Mouse (Mus musculus) hindbrain, embryonic 11.5 days (tissue): Measurements from ENCODE around the gene Nme4. TPM values are rescaled to one million over a fixed set of nuclear protein-coding genes. Genes with fewer than 3 reads are reported as not detected.

Source experiments
- ATAC-seq: fragments of 200-750 bp; cut with Nextera tagmentation; 2 replicates; pipeline ENCODE4 v1.8.0; 2017; ENCODE audit warnings: mild to moderate bottlenecking, moderate TSS enrichment, moderate library complexity; ENCODE audit not compliant: low FRiP score
- DNase-seq: peaks from one replicate; pipeline ENCODE4 v3.0.0-alpha.2; 2015; ENCODE audit warnings: low spot score
- H3K27ac ChIP-seq: fragments of 300-500 bp; sonication (generic); 2 replicates; pipeline ENCODE4 v1.5.1; 2014; ENCODE audit warnings: mild to moderate bottlenecking, low read depth, low read length
- H3K27me3 ChIP-seq: fragments of 300-500 bp; sonication (generic); 2 replicates; pipeline ENCODE4 v1.6.1; 2014; ENCODE audit warnings: mild to moderate bottlenecking, low read length, moderate library complexity, mixed read lengths; ENCODE audit not compliant: control insufficient read depth, insufficient read depth
- H3K36me3 ChIP-seq: fragments of 300-500 bp; sonication (generic); 2 replicates; pipeline ENCODE4 v1.6.1; 2014; ENCODE audit warnings: mild to moderate bottlenecking, low read length, moderate library complexity, mixed read lengths; ENCODE audit not compliant: control insufficient read depth, insufficient read depth
- H3K4me1 ChIP-seq: fragments of 300-500 bp; sonication (generic); replicated peaks from 2 replicates; pipeline ENCODE4 v1.6.1; 2014; ENCODE audit warnings: low read length, mixed read lengths; ENCODE audit not compliant: control insufficient read depth, insufficient read depth
- H3K4me2 ChIP-seq: fragments of 300-500 bp; sonication (generic); replicated peaks from 2 replicates; pipeline ENCODE4 v1.6.1; 2014; ENCODE audit warnings: mild to moderate bottlenecking, low read depth, low read length
- H3K4me3 ChIP-seq: fragments of 300-500 bp; sonication (generic); 2 replicates; pipeline ENCODE4 v1.5.1; 2014; ENCODE audit warnings: low read depth, low read length
- H3K9ac ChIP-seq: fragments of 300-500 bp; sonication (generic); 2 replicates; pipeline ENCODE4 v1.6.1; 2014; ENCODE audit warnings: low read depth, low read length
- H3K9me3 ChIP-seq: fragments of 300-500 bp; sonication (generic); 2 replicates; pipeline ENCODE4 v1.6.1; 2016; ENCODE audit warnings: low read length; ENCODE audit not compliant: control insufficient read depth
- WGBS: fragments of 180-500 bp; shearing (Covaris S2); extraction: QIAGEN DNeasy Blood & Tissue Kit; methylation state at CpG from one replicate; pipeline ENCODE4 v1.1.7; 2014; 5-methylcytosine and 5-hydroxymethylcytosine counted together
- polyA plus RNA-seq: library from polyadenylated mRNA; unstranded; fragments of >200 nt; fragmentation: Nextera tagmentation; extraction: Ambion mirVana; gene quantifications from 2 replicates; pipeline ENCODE4 v1.2.1, GENCODE M21; 2014

Gene Nme4
- polyA plus RNA-seq, 1 experiment from 2014 or later = 60.3 TPM

DNA sequence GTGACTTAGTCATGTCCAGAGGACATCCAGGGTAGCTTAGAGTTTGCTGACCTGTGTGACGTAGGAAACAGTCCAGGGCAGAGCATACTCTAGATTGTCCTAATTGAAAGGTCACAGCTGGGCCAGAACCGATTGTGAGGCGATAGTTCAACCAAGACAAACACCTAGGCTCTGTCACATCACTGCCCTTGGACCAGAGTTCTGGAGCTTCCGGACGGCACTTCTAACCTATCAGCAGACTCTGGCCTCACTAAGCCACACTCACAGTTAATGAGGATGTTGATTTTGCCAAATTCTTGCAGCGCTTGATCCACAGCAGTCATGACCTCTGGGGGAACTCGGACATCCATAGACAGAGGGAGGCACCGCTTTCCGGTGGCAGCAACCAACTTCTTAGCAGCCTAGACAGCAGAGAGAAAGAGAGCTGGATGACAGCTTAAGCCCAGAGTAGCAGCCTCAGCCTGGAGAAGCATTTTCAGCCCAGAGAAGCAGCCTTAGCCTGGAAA, 8.3 kb downstream of the Nme4 start:
- ATAC-seq (no peak), DNase-seq (no peak)

DNA sequence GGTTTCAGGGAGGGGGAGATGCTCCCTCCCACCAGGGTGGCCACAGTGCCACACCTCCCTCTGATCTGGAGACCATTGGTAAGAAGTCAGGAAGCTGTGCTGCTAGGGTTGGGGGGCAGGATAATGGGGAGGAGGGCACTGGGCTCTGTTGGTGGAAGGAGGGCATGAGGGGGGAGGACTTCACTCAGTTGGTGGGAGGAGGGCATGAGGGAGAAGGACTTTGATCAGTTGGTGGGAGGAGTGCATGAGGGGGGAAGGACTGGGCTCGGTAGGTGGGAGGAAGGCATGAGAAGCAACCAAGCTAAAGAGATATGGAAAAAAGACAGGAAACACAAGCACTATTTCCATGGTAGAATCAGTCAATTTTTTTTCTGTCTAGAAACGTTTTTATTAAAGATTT, 14.5 kb downstream of the Nme4 start:
- Histone ChIP-seq H3K36me3 (no peaks in the 10 kb centered on the region), H3K27ac (no peak overlapping the region), H3K9me3 (no peaks in the 10 kb centered on the region), H3K27me3 (no peaks in the 10 kb centered on the region), H3K4me2 (no peak overlapping the region), H3K4me1 (no peaks in the 10 kb centered on the region), H3K9ac (no peak overlapping the region), H3K4me3 (no peak overlapping the region)
- WGBS = 50% methylated on average over 2 of the region's 2 CpGs
- ATAC-seq = no peak
- no peak for DNase-seq

More for the DNA sequence above, 8.3 kb downstream of the Nme4 start:
- Histone ChIP-seq H3K4me3 (no peak overlapping the region), H3K4me2 (no peak overlapping the region), H3K4me1 (no peaks in the 10 kb centered on the region), H3K27ac (no peak overlapping the region), H3K27me3 (no peaks in the 10 kb centered on the region), H3K36me3 (no peaks in the 10 kb centered on the region), H3K9ac (no peak overlapping the region), H3K9me3 (no peaks in the 10 kb centered on the region)
- whole genome bisulfite sequencing = 90% methylated on average over 9 of the region's 9 CpGs

DNA sequence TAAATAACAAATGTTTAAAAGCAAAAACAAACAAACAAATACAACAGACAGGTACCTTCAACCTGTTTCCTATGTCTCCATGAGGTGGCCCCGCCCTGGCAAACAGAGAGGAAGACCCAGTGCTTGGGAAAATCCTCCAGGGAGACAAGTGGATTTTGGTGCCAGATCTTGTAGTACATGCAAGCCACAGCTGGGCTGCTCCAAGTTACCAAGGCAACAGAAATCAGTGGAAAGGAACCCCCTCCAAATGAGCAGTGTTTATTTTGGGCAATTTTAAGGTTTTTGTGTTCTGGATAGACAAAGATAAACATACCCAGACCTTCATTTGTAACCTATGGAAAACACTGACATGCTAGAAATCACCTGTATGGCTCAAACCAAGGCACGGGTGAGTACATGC, 16.6 kb downstream of the Nme4 start:
- 81% methylated on average over 2 of the region's 2 CpGs for WGBS
- no peaks in the 10 kb centered on the region for H3K27me3 ChIP-seq
- ATAC-seq (no peak), DNase-seq (no peak)
- no peak overlapping the region for H3K9ac ChIP-seq
- H3K4me1 ChIP-seq = no peaks in the 10 kb centered on the region
- no peaks in the 10 kb centered on the region for H3K9me3 ChIP-seq
- no peaks in the 10 kb centered on the region for H3K36me3 ChIP-seq
- H3K4me3 ChIP-seq = no peak overlapping the region
- H3K27ac ChIP-seq = no peak overlapping the region
- no peak overlapping the region for H3K4me2 ChIP-seq

DNA sequence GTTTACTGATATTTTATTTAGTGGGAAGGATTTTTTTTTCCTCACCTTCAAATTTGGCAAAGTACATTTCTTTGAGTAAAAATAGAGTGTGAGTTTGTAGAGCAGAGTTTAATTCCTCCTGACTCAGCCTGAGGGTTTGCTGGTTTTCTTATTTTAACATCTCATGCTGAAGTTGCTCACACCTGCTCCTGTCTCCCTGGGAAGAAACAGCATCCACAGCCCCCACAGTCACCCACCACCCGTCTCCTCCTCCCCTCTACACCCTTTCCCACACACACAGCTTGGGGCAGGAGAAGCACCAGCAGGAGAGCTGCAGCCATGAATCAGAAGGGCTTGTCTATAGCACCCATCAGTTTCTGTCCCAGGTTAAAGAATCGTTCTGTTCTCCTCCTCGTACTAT, 20.2 kb downstream of the Nme4 start:
- H3K9me3 ChIP-seq = no peaks in the 10 kb centered on the region
- 63% methylated on average over 3 of the region's 3 CpGs for WGBS
- H3K27ac ChIP-seq = no peak overlapping the region
- no peak overlapping the region for H3K9ac ChIP-seq
- H3K36me3 ChIP-seq = no peaks in the 10 kb centered on the region
- no peaks in the 10 kb centered on the region for H3K4me1 ChIP-seq
- no peak overlapping the region for H3K4me2 ChIP-seq
- DNase-seq = no peak
- no peak for ATAC-seq
- peaks cover 6% of the 10 kb centered on the region; the same call in 1 of the 2 replicates for H3K27me3 ChIP-seq
- H3K4me3 ChIP-seq = no peak overlapping the region

DNA sequence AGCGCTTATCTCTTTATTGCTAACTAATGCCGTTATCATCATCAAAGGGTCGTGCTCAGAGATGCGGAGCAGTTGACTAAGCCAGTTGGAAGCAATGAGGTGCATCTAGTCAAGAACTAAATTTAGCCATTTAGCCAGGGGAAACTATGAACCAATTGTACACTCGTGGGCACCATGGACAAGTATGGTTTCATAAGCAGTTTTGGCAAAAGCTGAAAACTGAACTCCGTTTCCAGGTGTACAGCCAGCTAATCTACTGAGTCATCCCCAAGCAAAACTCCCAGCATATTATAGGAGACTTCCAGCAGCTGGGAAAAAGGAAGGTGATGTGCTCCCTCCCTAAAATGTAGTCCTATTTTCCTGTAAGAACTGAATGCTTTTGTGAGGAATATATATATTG, 25.3 kb downstream of the Nme4 start:
- H3K27me3 ChIP-seq = peaks cover 8% of the 10 kb centered on the region; the same call in 1 of the 2 replicates
- no peaks in the 10 kb centered on the region for H3K9me3 ChIP-seq
- H3K27ac ChIP-seq = no peak overlapping the region
- WGBS = 52% methylated on average over 6 of the region's 6 CpGs
- H3K9ac ChIP-seq = no peak overlapping the region
- ATAC-seq (no peak), DNase-seq (no peak)
- no peaks in the 10 kb centered on the region for H3K36me3 ChIP-seq
- no peak overlapping the region for H3K4me3 ChIP-seq
- peak overlapping the region; percentile 94; the same call in 1 of the 2 replicates for H3K4me2 ChIP-seq
- peaks cover 6% of the 10 kb centered on the region; the same call in 1 of the 2 replicates for H3K4me1 ChIP-seq

DNA sequence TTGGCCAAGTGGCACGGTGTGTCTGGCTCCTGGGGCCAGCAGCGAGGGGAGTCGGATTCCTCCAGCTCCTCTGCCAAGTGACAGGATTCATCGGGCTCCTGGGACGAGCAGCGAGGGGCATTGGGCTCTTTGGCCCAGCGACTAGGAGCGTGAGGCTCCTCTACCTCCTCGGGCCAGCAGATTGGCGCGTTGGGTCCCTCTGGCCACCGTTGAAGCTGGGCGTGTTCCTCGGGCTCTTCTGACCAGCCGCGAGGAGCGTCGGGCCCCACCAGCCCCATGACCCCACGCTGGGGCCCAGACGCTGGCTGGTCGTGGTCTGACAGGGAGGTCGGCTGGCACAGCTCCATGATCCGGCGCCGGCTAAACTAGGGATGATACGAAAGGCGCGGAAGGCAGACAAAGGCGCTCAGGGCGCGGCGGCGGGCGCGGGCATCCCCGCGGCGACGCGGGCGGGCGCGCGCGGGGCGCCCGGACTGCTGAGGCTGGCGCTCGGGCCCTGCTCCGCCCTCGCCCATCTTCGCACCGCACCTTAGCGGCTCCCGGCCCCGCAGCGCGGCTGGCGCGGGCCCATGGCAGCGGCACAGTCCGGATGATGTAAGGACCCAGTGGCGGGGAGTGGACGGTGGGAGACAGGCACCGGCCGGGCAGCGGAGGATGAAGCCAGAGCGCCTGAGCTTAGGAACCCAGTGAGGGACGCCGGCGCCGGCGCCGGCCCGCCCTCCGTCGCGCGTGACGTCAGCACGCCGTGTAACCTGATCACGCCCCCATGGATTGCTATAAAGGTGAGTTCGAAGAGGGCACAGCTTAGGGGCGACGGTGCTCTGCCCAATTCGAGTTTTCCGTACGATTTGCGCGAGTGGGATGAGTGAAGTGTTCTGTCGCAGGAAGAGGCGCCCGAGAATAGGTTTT, 26.3 kb downstream of the Nme4 start, which contains the start of gene Rab11fip3:
TSS of gene Rab11fip3 (minus strand) at position 725 of the 909 bp plus-strand sequence.
- WGBS = under 1% methylated on average over 86 of the region's 94 CpGs
- no peaks in the 10 kb centered on the region for H3K9me3 ChIP-seq
- H3K27me3 ChIP-seq = peaks cover 8% of the 10 kb centered on the region; the same call in 1 of the 2 replicates
- H3K9ac ChIP-seq = peak within 1 kb of the TSS; percentile 94
- ATAC-seq (peak; percentile 96), DNase-seq (peak; percentile 94)
- peak within 1 kb of the TSS; percentile 86 for H3K27ac ChIP-seq
- peak within 1 kb of the TSS; percentile 94 for H3K4me2 ChIP-seq
- H3K36me3 ChIP-seq = no peaks in the 10 kb centered on the region
- peak within 1 kb of the TSS; percentile 83 for H3K4me3 ChIP-seq
- peaks cover 8% of the 10 kb centered on the region for H3K4me1 ChIP-seq

DNA sequence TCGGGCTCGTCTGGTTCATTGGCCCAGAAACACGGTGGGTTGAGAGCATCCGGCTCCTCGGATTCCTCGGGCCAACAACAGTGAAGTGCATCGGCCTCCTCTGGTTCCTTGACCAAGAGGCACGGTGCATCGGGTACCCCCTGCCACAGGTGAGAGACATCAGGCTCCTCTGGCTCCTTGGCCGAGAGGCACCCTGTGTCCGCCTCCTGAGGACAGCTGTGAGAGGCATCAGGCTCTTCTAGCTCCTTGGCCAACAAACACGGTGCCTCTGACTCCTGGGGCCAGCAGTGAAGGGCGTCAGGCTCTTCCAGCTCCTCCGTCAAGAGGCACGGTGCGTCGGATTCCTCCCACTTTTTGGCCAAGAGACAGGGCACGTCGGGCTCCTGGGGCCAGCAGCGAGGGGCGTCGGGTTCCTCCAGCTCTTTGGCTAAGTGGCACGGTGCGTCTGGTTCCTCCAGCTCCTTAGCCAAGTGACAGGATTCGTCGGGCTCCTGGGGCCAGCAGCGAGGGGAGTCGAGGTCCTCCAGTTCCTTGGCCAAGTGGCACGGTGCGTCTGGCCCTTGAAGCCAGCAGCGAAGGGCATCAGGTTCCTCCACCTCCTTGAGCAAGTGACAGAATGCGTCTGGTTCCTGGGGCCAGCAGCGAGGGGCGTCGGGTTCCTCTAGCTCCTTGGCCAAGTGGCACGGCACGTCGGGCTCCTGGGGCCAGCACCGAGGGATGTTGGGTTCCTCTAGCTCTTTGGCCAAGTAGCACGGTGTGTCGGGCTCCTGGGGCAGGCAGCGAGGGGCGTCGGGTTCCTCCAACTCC, 27.2 kb downstream of the Nme4 start:
- Histone ChIP-seq H3K4me1 (peaks cover 8% of the 10 kb centered on the region), H3K4me2 (peak overlapping the region; percentile 94), H3K36me3 (no peaks in the 10 kb centered on the region), H3K27ac (0 out of 2 replicates have a peak overlapping the region, but pooled peaks have one; percentile 42), H3K27me3 (peaks cover 8% of the 10 kb centered on the region; the same call in 1 of the 2 replicates), H3K9ac (peak overlapping the region; percentile 94), H3K4me3 (peak overlapping the region; percentile 83), H3K9me3 (no peaks in the 10 kb centered on the region)
- ATAC-seq = peak; percentile 17; the same call in 1 of the 2 replicates
- peak; percentile 45 for DNase-seq
- 1% methylated on average over 44 of the region's 44 CpGs for WGBS

DNA sequence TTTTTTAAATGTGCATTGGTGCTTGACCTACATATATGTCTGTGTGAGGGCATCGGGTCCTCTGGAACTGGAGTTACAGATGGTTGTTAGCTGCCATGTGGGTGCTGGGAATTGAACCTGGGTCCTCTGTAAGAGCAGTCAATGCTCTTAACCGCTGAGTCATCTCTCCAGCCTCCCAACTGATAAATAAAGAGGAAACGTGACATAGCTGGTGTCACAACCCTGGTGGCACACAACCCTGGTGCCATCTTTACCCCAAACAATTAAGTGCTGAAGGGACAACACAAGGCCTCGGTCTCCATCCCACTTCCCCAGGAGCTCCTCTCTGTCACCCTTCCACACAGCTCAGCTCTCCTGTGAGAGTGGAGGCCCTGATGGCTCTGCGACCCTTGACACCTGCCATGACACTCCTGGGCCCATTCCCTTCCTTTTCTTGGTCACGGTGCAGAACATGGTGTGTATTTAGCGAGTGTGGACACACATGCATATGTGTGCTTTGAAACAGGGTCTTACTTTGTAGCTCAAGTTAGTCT, 28.8 kb downstream of the Nme4 start:
- no peaks in the 10 kb centered on the region for H3K9me3 ChIP-seq
- no peaks in the 10 kb centered on the region for H3K36me3 ChIP-seq
- DNase-seq = no peak
- 88% methylated on average over 7 of the region's 7 CpGs for WGBS
- H3K4me1 ChIP-seq = peaks cover 8% of the 10 kb centered on the region
- H3K9ac ChIP-seq = peak overlapping the region; percentile 94
- peak overlapping the region; percentile 94 for H3K4me2 ChIP-seq
- H3K27ac ChIP-seq = no peak overlapping the region
- peaks cover 8% of the 10 kb centered on the region; the same call in 1 of the 2 replicates for H3K27me3 ChIP-seq
- no peak for ATAC-seq
- peak overlapping the region; percentile 83 for H3K4me3 ChIP-seq
